Mouse (Mus musculus) liver, adult 2 months (tissue): ENCODE results near the gene Memo1.

Experiments
- CTCF ChIP-seq: fragments of 200-500 bp; IDR thresholded peaks from 2 replicates; pipeline ENCODE4 v1.5.1; 2011; ENCODE audit warnings: low read depth, low read length, control low read depth
- POLR2A ChIP-seq: fragments of 200-500 bp; IDR thresholded peaks from 2 replicates; pipeline ENCODE4 v1.6.1; 2011; ENCODE audit warnings: low read length, control low read depth; ENCODE audit not compliant: insufficient read depth; ENCODE audit errors: extremely low read depth

GRCm38 (mm10) chr17:74285730-74286129, 9.6 kb downstream of the Memo1 start:
- TF ChIP-seq CTCF: no peak
- TF ChIP-seq POLR2A: no peak
